Mouse (Mus musculus): ENCODE measurements around the gene Prkaa1. TPM values are rescaled to one million over a fixed set of nuclear protein-coding genes. Genes with fewer than 3 reads are reported as not detected.
A peak's percentile ranks its signal among the peaks of the same experiment; 100 is the strongest.

The Prkaa1 gene
- polyA plus RNA-seq, 1 experiment from 2014 or later = 23.1 TPM

DNA sequence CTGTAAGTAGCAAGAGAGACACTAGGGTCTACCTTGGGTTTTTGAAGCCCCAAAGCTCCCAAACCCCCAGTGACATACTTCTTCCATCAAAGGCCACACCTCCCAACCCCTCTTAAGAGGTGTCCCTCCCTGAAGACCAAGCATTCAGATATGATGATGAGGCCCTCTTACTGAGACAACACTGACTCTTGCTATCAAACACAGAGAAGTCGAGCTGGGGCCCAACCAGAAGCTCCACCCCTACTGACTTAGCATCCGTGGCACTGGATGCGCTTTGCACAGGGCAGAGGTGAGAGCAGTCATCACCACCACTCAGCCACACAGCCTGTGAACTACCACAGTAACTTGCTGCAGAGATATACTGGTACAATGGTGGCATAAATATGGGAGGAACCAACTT is 31.0 kb upstream of the Prkaa1 start:
- Histone ChIP-seq H3K4me1 (ENCODE audit: control insufficient read depth, insufficient read depth, low read length) (peaks cover 3% of the 10 kb centered on the region), H3K27me3 (replicated peaks; ENCODE audit: control insufficient read depth, insufficient read depth, low read length) (no peaks in the 10 kb centered on the region), H3K9me3 (ENCODE audit: control insufficient read depth, low read length) (no peaks in the 10 kb centered on the region), H3K4me3 (ENCODE audit: low read length) (no peak overlapping the region), H3K4me2 (ENCODE audit: low read depth, low read length) (no peak overlapping the region), H3K9ac (ENCODE audit: low read depth, low read length) (no peak overlapping the region), H3K27ac (ENCODE audit: low read length) (no peak overlapping the region), H3K36me3 (ENCODE audit: control insufficient read depth, insufficient read depth, low read length) (no peaks in the 10 kb centered on the region)
- 82% methylated on average over 3 of the region's 3 CpGs for WGBS
- ATAC-seq = no peak

DNA sequence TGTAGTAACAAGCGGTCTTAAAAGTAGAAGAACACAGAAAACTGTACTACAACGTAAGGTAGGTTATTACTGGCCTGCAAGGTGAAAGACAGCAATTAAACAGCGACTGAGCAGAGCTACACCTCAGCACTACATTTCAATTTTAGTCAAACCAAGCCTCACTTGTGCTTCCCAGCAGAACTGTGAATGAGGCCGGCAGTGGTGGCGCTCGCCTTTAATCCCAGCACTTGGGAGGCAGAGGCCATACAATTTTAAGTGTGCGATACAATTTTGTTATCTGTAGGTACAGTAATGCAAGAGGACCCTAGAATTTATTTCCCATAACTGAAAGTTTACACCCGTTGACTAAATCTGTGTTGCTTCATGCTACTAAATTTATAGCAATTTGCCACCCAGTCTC is 28.5 kb upstream of the Prkaa1 start:
- Histone ChIP-seq H3K4me1 (ENCODE audit: control insufficient read depth, insufficient read depth, low read length) (peaks cover 7% of the 10 kb centered on the region), H3K4me3 (ENCODE audit: low read length) (peak overlapping the region; percentile 75), H3K4me2 (ENCODE audit: low read depth, low read length) (peak overlapping the region; percentile 50), H3K27ac (ENCODE audit: low read length) (no peak overlapping the region), H3K9me3 (ENCODE audit: control insufficient read depth, low read length) (no peaks in the 10 kb centered on the region), H3K27me3 (replicated peaks; ENCODE audit: control insufficient read depth, insufficient read depth, low read length) (no peaks in the 10 kb centered on the region), H3K9ac (ENCODE audit: low read depth, low read length) (peak overlapping the region; percentile 77), H3K36me3 (ENCODE audit: control insufficient read depth, insufficient read depth, low read length) (peaks cover 16% of the 10 kb centered on the region)
- WGBS = 46% methylated on average over 8 of the region's 8 CpGs
- ATAC-seq = no peak

DNA sequence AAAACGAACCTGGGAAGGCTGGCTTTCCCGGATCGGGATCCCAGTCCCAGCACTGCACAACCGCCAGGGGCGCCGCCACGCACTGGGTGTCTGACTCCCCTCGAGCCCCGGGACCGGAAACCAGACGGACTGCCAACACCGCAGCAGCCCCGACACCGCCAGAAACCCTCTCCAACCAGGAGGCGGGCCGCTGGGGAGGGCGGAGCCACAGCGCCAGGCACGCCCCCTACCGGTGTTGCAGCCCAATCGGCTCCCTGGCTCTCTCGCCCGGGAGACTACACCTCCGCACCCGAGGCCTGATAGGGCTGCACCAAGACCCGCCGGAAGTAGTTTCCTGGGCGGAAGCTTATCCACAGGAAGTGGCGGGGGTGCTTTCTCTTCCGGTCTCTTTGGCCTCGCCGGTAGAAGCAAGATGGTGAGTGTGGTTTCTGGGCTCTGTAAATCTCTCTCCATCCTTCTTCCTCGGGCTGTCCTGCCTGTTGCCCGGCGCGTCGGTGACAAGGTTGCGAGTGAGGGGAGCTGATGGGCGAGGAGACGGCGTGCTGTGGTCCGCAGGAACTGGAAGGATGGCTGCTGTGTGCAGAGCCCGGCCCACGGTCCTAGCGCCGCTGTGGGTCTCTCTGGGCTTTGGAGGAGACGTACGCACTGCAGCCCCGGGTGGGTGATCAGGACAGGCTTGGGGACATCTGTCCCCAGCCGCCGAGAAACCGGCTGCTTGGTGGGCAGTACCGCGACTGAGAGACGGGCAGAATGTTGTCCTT is 27.2 kb upstream of the Prkaa1 start, which contains the start of gene Rpl37:
TSS of gene Rpl37 (plus strand) at position 376 of the 761 bp plus-strand sequence.
- peak within 1 kb of the TSS; percentile 97 for H3K27ac ChIP-seq (ENCODE audit: low read length)
- peak; percentile 98 for ATAC-seq
- H3K36me3 ChIP-seq (ENCODE audit: control insufficient read depth, insufficient read depth, low read length) = peaks cover 17% of the 10 kb centered on the region
- H3K9me3 ChIP-seq (ENCODE audit: control insufficient read depth, low read length) = no peaks in the 10 kb centered on the region
- H3K9ac ChIP-seq (ENCODE audit: low read depth, low read length) = peak within 1 kb of the TSS; percentile 87
- WGBS = under 1% methylated on average over 55 of the region's 55 CpGs
- peak within 1 kb of the TSS; percentile 60 for H3K4me2 ChIP-seq (ENCODE audit: low read depth, low read length)
- peak within 1 kb of the TSS; percentile 75 for H3K4me3 ChIP-seq (ENCODE audit: low read length)
- no peaks in the 10 kb centered on the region for H3K27me3 ChIP-seq (replicated peaks; ENCODE audit: control insufficient read depth, insufficient read depth, low read length)
- peaks cover 7% of the 10 kb centered on the region for H3K4me1 ChIP-seq (ENCODE audit: control insufficient read depth, insufficient read depth, low read length)

DNA sequence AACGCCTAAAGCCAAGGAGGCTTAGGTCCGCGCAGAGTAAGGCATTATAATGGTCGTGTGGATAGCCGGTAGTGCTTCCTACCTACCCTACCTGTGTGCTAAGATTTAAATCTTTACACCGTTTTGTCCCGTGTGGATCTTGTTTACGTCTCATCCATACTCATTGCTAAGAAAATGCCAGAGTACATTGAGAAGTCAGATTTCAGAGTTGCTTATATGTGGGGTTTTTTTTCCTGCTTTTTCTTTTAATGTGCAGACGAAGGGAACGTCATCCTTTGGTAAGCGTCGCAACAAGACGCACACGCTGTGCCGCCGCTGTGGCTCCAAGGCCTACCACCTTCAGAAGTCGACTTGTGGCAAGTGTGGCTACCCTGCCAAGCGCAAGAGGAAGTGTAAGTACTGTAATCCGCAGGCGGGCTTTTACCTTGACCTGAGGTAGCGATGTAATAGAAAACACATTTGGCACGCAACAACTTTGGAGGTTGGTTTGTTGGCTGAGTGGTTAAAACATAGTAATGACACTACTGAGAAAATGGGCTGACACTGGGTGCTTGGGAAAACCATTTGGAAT is 26.5 kb upstream of the Prkaa1 start:
- H3K36me3 ChIP-seq (ENCODE audit: control insufficient read depth, insufficient read depth, low read length) = peaks cover 17% of the 10 kb centered on the region
- peaks cover 7% of the 10 kb centered on the region for H3K4me1 ChIP-seq (ENCODE audit: control insufficient read depth, insufficient read depth, low read length)
- H3K4me3 ChIP-seq (ENCODE audit: low read length) = peak overlapping the region; percentile 75
- peak overlapping the region; percentile 69 for H3K27ac ChIP-seq (ENCODE audit: low read length)
- H3K9ac ChIP-seq (ENCODE audit: low read depth, low read length) = peak overlapping the region; percentile 87
- WGBS = under 1% methylated on average over 22 of the region's 22 CpGs
- no peaks in the 10 kb centered on the region for H3K27me3 ChIP-seq (replicated peaks; ENCODE audit: control insufficient read depth, insufficient read depth, low read length)
- peak overlapping the region; percentile 60 for H3K4me2 ChIP-seq (ENCODE audit: low read depth, low read length)
- H3K9me3 ChIP-seq (ENCODE audit: control insufficient read depth, low read length) = no peaks in the 10 kb centered on the region
- ATAC-seq = no peak

DNA sequence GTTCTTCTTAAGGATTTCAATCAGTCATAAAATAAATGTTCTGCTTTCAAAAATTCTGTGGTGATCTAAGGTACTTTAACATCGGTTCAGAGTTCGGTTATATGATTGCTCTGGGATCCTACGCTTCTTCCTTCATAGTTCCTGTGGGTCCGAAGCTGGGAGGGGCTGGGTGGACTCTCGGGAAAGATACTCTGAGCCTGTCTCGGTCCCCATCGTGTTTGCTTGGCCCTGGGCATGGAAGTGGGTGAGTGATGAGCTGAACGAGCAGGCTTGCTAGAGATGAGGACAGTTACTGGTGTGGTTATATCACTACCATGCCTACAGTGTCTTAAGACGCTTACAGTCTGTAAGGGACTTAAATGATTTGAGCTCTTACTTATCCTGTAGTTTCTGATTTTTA is 25.0 kb upstream of the Prkaa1 start:
- WGBS = 81% methylated on average over 9 of the region's 9 CpGs
- no peak overlapping the region for H3K9ac ChIP-seq (ENCODE audit: low read depth, low read length)
- no peak overlapping the region; the same call in 1 of the 2 replicates for H3K4me3 ChIP-seq (ENCODE audit: low read length)
- peaks cover 20% of the 10 kb centered on the region for H3K36me3 ChIP-seq (ENCODE audit: control insufficient read depth, insufficient read depth, low read length)
- no peaks in the 10 kb centered on the region for H3K9me3 ChIP-seq (ENCODE audit: control insufficient read depth, low read length)
- H3K27ac ChIP-seq (ENCODE audit: low read length) = no peak overlapping the region
- H3K4me2 ChIP-seq (ENCODE audit: low read depth, low read length) = peak overlapping the region; percentile 22; the same call in 1 of the 2 replicates
- no peaks in the 10 kb centered on the region for H3K27me3 ChIP-seq (replicated peaks; ENCODE audit: control insufficient read depth, insufficient read depth, low read length)
- H3K4me1 ChIP-seq (ENCODE audit: control insufficient read depth, insufficient read depth, low read length) = peaks cover 7% of the 10 kb centered on the region
- no peak for ATAC-seq

DNA sequence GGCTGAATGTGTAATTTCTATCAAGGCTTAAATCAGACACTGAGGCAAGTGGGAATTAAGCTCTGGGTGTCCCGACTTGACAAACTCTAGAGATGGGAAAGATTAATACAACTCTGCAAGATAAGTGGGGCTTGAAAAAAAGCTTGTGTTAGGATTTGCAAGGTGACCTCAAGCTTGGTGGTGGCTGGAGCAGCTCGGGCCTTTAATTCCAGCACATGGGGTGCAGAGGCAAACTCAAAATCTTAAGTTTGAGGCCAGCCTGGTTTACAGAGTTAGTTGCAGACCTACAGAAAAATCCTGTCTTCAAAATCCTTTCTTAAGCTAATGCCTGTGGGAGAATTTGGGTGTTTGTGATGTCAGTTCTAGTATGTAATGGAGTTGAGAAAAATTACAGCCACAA is 24.5 kb upstream of the Prkaa1 start:
- WGBS = 85% methylated on average over 2 of the region's 2 CpGs
- peaks cover 22% of the 10 kb centered on the region for H3K36me3 ChIP-seq (ENCODE audit: control insufficient read depth, insufficient read depth, low read length)
- no peak overlapping the region for H3K4me2 ChIP-seq (ENCODE audit: low read depth, low read length)
- H3K9ac ChIP-seq (ENCODE audit: low read depth, low read length) = no peak overlapping the region
- H3K4me3 ChIP-seq (ENCODE audit: low read length) = no peak overlapping the region
- ATAC-seq = no peak
- H3K27me3 ChIP-seq (replicated peaks; ENCODE audit: control insufficient read depth, insufficient read depth, low read length) = no peaks in the 10 kb centered on the region
- peaks cover 7% of the 10 kb centered on the region for H3K4me1 ChIP-seq (ENCODE audit: control insufficient read depth, insufficient read depth, low read length)
- H3K27ac ChIP-seq (ENCODE audit: low read length) = no peak overlapping the region
- no peaks in the 10 kb centered on the region for H3K9me3 ChIP-seq (ENCODE audit: control insufficient read depth, low read length)

DNA sequence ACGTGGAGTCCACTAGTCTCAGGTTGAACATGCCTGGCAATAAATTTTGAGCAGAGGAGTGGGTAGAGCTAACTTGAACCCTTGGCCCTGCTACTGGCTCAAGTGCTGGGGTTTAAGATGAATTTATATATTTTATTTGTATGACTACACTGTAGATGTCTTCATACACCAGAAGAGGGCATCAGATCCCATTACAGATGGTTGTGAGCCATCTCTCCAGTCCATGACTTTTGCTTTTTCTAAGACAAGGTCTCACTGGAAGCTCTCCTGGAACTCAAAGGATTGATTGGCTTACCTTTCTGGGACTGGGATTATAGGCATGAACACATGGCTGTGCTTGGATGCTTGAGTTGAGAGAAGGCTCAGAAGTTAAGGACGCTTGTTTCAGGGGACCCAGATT is 24.0 kb upstream of the Prkaa1 start:
- WGBS = 88% methylated on average over 2 of the region's 2 CpGs
- Histone ChIP-seq H3K36me3 (ENCODE audit: control insufficient read depth, insufficient read depth, low read length) (peaks cover 27% of the 10 kb centered on the region), H3K27ac (ENCODE audit: low read length) (no peak overlapping the region), H3K9ac (ENCODE audit: low read depth, low read length) (no peak overlapping the region), H3K4me3 (ENCODE audit: low read length) (no peak overlapping the region), H3K4me2 (ENCODE audit: low read depth, low read length) (no peak overlapping the region), H3K9me3 (ENCODE audit: control insufficient read depth, low read length) (no peaks in the 10 kb centered on the region), H3K4me1 (ENCODE audit: control insufficient read depth, insufficient read depth, low read length) (peaks cover 7% of the 10 kb centered on the region), H3K27me3 (replicated peaks; ENCODE audit: control insufficient read depth, insufficient read depth, low read length) (no peaks in the 10 kb centered on the region)
- no peak for ATAC-seq

DNA sequence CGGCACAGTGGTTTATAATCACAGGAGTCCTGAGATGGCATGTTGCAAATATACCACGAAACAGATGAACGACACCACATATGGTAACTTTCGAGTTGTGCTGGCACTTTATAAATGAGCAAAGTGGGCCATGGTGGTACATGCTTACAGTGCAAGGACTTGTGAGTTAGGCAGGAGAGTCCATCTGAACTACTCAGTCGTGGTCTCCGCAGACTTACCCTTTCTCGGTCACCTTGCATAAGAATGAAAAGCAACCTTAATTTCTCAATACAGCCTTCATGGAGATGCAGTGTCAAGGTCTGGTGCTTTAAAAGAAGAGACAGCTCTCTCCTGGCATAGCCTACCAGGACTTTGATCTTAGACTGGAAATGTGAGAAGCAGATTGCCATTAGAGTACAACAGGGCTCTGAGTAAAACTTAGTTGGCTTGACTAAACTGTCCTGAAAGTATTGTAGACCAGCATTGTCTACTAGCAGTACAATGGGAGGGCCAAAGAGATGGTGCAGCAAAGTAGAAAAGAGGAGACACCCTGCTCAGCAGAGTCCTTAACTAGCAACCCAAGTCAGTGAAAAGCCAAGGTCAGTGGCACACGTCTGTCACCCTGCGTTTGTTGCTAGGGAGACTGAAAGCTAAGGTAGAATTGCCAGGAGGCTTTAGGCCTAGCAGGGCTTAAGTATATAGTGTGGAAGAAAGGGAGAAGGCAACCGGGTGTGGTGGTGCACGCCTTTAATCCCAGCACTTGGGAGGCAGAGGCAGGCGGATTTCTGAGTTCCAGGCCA is 21.9 kb upstream of the Prkaa1 start:
- WGBS = 86% methylated on average over 12 of the region's 12 CpGs

DNA sequence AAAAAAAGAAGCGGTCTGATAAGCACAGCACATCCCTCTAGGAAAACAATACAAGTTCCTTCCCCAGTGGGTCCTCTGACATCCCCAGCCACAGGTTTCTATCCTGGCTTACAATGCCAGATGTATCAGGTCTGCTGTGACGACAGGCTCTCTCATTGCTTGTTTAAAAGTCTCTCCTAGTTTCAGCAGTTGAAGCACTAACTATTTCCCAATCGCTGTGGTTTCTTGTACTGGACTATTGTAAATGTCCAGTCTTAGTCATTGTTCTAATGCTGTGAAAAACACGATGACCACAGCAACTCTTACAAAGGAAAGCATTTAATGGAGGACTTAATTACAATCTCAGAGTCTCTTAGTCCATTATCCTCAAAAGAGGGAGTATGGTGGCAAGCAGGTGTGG is 17.2 kb upstream of the Prkaa1 start:
- Histone ChIP-seq H3K27ac (ENCODE audit: low read length) (no peak overlapping the region), H3K9me3 (ENCODE audit: control insufficient read depth, low read length) (no peaks in the 10 kb centered on the region), H3K27me3 (replicated peaks; ENCODE audit: control insufficient read depth, insufficient read depth, low read length) (no peaks in the 10 kb centered on the region), H3K4me3 (ENCODE audit: low read length) (no peak overlapping the region), H3K4me1 (ENCODE audit: control insufficient read depth, insufficient read depth, low read length) (no peaks in the 10 kb centered on the region), H3K36me3 (ENCODE audit: control insufficient read depth, insufficient read depth, low read length) (peaks cover 14% of the 10 kb centered on the region), H3K9ac (ENCODE audit: low read depth, low read length) (no peak overlapping the region), H3K4me2 (ENCODE audit: low read depth, low read length) (no peak overlapping the region)
- ATAC-seq = no peak
- WGBS = 67% methylated on average over 4 of the region's 4 CpGs

More for the DNA sequence above, 21.9 kb upstream of the Prkaa1 start:
- Histone ChIP-seq H3K4me1 (ENCODE audit: control insufficient read depth, insufficient read depth, low read length) (peaks cover 7% of the 10 kb centered on the region), H3K27me3 (replicated peaks; ENCODE audit: control insufficient read depth, insufficient read depth, low read length) (no peaks in the 10 kb centered on the region), H3K4me2 (ENCODE audit: low read depth, low read length) (no peak overlapping the region), H3K4me3 (ENCODE audit: low read length) (no peak overlapping the region), H3K36me3 (ENCODE audit: control insufficient read depth, insufficient read depth, low read length) (peaks cover 31% of the 10 kb centered on the region), H3K9ac (ENCODE audit: low read depth, low read length) (no peak overlapping the region), H3K9me3 (ENCODE audit: control insufficient read depth, low read length) (no peaks in the 10 kb centered on the region), H3K27ac (ENCODE audit: low read length) (no peak overlapping the region)
- no peak for ATAC-seq

Measured in intestine, embryonic 16.5 days (tissue).